Comparison of ENCODE assay signal across 8 mouse cellular contexts in genomic region chr3:123516784-123517183, GRCm38 (mm10).
DNase-seq lines count a peak whose midpoint lies in the region; ATAC-seq and TF ChIP-seq lines count a peak whose summit lies in the region.

No protein-coding gene starts in this region.

- ATAC-seq in liver, embryonic 11.5 days (replicated peaks; ENCODE audit: low FRiP score), result no peak
- peak; percentile 53; the same call in 1 of the 2 replicates for ATAC-seq in neural tube, embryonic 15.5 days (ENCODE audit: low FRiP score)

- H3K9me3 ChIP-seq in liver, embryonic 11.5 days (ENCODE audit: control insufficient read depth, low read length), result no peaks in the 10 kb centered on the region
- H3K9me3 ChIP-seq in neural tube, embryonic 15.5 days (replicated peaks), result no peaks in the 10 kb centered on the region

- no peak overlapping the region for H3K4me3 ChIP-seq in liver, adult 2 months (ENCODE audit: insufficient read depth, low read depth, low read length)
- H3K4me3 ChIP-seq in liver, embryonic 11.5 days (ENCODE audit: low read depth, low read length), result no peak overlapping the region
- no peak overlapping the region for H3K4me3 ChIP-seq in neural tube, embryonic 15.5 days (replicated peaks)

- no peak overlapping the region for H3K27ac ChIP-seq in liver, adult 2 months (replicated peaks; ENCODE audit: insufficient read depth, low read depth, low read length)
- no peak overlapping the region for H3K27ac ChIP-seq in liver, embryonic 11.5 days (ENCODE audit: low read depth, low read length)
- no peak overlapping the region for H3K27ac ChIP-seq in neural tube, embryonic 15.5 days (replicated peaks)

- intact Hi-C loops in left cerebral cortex, postnatal 14 days (cut with DNase I), result loop anchor here (1.0 to 10.0 kb wide), 3 partner anchors 548 to 1071 kb away; no protein-coding TSS in a partner anchor

- H3K36me3 ChIP-seq in liver, adult 2 months (ENCODE audit: control insufficient read depth, insufficient read depth, low read length), result no peaks in the 10 kb centered on the region
- no peaks in the 10 kb centered on the region for H3K36me3 ChIP-seq in liver, embryonic 11.5 days (ENCODE audit: control insufficient read depth, insufficient read depth, low read length)
- no peaks in the 10 kb centered on the region for H3K36me3 ChIP-seq in neural tube, embryonic 15.5 days

- H3K9ac ChIP-seq in liver, adult 2 months (ENCODE audit: low read depth, low read length), result no peak overlapping the region
- no peak overlapping the region for H3K9ac ChIP-seq in liver, embryonic 11.5 days (ENCODE audit: low read depth, low read length)
- H3K9ac ChIP-seq in neural tube, embryonic 15.5 days (replicated peaks), result no peak overlapping the region

- TF ChIP-seq POLR2A in liver, adult 2 months (IDR thresholded peaks at IDR 0.05; ENCODE audit: extremely low read depth, insufficient read depth, low read length), result no peak

- H3K27me3 ChIP-seq in liver, adult 2 months (ENCODE audit: control insufficient read depth, insufficient read depth, low read length), result no peaks in the 10 kb centered on the region
- no peaks in the 10 kb centered on the region for H3K27me3 ChIP-seq in liver, embryonic 11.5 days (replicated peaks; ENCODE audit: control insufficient read depth, insufficient read depth, low read length)
- no peaks in the 10 kb centered on the region for H3K27me3 ChIP-seq in neural tube, embryonic 15.5 days (replicated peaks)

- no peaks in the 10 kb centered on the region for H3K79me2 ChIP-seq in liver, adult 2 months (ENCODE audit: control insufficient read depth, insufficient read depth, low read length)

- no peak overlapping the region for H3K4me2 ChIP-seq in liver, embryonic 11.5 days
- no peak overlapping the region for H3K4me2 ChIP-seq in neural tube, embryonic 15.5 days

- peak; percentile 27 for DNase-seq in liver, adult 2 months (ENCODE audit: extremely low read depth, low read depth, low spot score)
- DNase-seq in liver, embryonic 11.5 days (ENCODE audit: low spot score), result no peak
- DNase-seq in Muller cell, postnatal 12 days (ENCODE audit: inconsistent ontology term), result peak; percentile 26
- DNase-seq in cerebellum, adult 9-10 months, result peak; percentile 82
- DNase-seq in heart, postnatal 4 days, result peak; percentile 47
- DNase-seq in left cerebral cortex, postnatal 14 days (ENCODE audit: low spot score in 2 of 2), result peak; percentile 59 to 62
- DNase-seq in urinary bladder, adult 2 months (ENCODE audit: low spot score), result no peak

- WGBS in liver, adult 2 months, result 30% methylated on average over 4 of the region's 4 CpGs
- WGBS in liver, embryonic 11.5 days, result 45% methylated on average over 4 of the region's 4 CpGs
- 33% methylated on average over 4 of the region's 4 CpGs for WGBS in neural tube, embryonic 15.5 days

- peak; percentile 34; the same call in 1 of the 2 replicates for TF ChIP-seq CTCF in liver, adult 2 months (IDR thresholded peaks at IDR 0.05; ENCODE audit: low read depth, low read length)

- no peaks in the 10 kb centered on the region for H3K4me1 ChIP-seq in liver, adult 2 months (ENCODE audit: control insufficient read depth, insufficient read depth, low read length)
- H3K4me1 ChIP-seq in liver, embryonic 11.5 days (replicated peaks; ENCODE audit: control insufficient read depth, insufficient read depth, low read length), result no peaks in the 10 kb centered on the region
- no peaks in the 10 kb centered on the region for H3K4me1 ChIP-seq in neural tube, embryonic 15.5 days

Comparison
In these comparisons a context has a peak if more than half of its experiments do, and no peak if none do; other contexts are left out.
1. DNase-seq: peak in liver, adult 2 months (single experiment), Muller cell, postnatal 12 days (single experiment), cerebellum, adult 9-10 months (single experiment), heart, postnatal 4 days (single experiment) and left cerebral cortex, postnatal 14 days (2 of 2); none in liver, embryonic 11.5 days (single experiment) and urinary bladder, adult 2 months (single experiment).